Mouse (Mus musculus) heart, adult 9 months (tissue): Measurements from ENCODE around the gene Mtrex.
A peak's percentile ranks its signal among the peaks of the same experiment; 100 is the strongest.

ENCODE experiments used
- DNase-seq, 2 experiments: peaks; one replicate each; pipeline ENCODE4 v3.0.0; 2022; ENCODE audit warnings: low spot score in 2 of 2

Mtrex gene

DNA sequence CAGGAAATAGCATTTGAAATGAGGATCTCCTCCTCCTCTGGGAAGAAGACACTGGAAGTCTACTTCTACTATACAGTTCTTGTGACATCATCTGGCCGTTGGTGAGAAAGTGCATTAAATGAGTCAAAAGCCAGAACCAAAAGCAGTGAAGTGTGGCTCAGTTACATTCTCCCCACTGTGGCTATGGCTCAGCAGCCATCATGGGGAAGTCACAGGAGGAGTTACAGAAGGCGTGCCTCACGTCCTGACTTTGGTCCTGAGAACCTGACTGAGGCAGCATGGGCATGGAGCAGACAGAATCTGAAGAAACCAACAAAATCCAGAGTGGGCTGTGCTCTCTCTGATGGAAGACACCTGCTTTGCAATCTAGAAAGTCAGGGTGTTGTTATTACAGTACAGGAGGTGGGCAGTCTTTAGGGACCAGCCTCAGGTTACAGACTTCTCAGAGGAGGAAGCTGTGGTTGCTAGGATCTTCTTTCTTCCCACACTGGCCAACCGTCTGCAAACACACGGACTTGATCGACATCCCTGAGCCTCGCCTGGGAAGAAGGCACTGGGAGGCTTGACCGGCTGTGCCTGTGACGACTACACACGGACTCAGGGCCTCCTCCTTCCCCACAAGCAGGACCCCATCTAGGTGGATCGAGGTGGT, 57.0 kb downstream of the Mtrex start:
- no peak for DNase-seq

DNA sequence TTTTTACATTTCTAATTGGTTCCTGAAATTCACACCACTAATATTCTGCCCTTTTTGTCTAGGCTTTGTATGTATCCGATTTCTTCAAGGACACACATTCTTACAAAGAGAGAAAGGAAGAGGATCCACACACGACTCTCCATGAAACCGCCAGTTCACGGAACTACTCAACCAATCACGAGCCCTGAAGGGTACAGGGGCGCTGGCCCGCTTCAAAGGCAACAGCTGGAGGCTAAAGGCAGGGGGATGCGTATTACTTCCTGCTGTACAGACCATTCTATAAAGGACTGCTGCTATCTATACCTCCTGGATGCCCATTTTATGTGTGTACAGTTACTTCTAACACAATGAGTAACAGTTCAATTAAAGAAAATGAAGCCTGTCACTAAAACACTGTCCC, 59.8 kb downstream of the Mtrex start:
- no peak for DNase-seq

DNA sequence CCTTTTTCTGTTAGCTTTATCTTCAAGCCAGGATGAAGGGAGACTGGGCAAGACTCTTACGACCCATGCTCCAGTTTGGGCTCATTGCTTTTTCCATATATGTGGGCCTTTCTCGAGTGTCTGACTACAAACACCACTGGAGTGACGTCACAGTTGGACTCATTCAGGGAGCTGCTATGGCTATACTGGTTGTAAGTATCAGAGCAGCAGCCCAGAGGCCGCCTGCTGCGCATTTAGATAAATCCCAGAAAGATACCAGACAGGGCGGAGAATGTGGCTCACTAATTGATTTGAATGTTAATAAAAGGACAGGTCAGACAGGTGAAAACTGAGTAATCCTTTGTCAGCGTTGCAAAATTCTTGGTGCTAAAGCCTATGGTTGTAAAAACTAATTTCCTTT, 60.4 kb downstream of the Mtrex start:
- DNase-seq: no peak

DNA sequence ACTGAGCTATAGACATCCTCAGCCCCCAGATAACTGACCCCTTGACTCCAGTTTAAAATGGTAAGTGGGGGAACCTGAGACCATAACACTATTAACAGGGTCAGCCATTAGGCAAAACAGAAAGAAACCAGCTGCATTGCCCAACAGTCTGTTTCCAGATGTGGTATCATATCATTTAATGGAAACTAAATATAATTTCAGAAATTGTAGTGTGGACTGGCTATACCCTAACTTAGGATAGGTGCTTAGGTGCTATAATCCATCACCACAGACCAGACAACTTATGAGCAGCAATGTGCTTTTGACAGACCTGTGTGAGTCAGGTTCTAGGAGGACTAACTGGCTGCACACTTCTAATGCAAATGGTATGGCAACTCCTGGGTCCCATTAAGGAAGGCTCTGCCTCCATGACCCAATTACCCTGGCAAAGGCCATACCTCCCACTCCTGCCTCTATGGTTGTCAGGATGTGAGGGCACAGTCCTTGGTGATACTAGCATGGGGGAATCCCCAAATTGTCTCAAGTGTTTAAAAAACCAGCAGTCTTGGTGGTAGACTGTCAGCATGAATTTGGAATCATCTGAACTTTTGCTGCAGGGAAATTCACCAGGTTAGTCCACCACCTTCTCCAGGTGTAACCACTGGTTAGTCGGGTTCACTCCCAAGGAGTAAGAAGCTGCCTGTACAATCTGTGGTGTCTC, 64.1 kb downstream of the Mtrex start:
- DNase-seq: no peak

DNA sequence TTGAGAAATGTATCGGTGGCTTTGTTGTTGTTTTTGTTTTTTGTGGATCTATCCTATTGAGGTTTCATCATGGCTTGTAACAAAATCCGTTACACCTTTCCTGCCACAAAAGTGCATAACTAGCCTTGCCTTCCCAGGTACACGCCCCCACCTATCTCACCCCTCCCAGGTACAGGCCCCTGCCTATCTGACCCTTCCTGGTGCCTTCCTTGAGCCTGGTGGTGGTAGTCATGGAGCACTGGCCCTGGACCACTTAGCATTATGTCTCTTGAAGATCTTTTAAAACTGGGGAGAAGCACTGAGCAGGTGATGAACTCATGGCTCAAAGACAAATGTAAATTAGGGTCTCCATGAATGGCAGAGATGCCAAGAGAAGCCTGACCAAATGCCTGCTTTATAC, 64.9 kb downstream of the Mtrex start:
- no peak for DNase-seq

DNA sequence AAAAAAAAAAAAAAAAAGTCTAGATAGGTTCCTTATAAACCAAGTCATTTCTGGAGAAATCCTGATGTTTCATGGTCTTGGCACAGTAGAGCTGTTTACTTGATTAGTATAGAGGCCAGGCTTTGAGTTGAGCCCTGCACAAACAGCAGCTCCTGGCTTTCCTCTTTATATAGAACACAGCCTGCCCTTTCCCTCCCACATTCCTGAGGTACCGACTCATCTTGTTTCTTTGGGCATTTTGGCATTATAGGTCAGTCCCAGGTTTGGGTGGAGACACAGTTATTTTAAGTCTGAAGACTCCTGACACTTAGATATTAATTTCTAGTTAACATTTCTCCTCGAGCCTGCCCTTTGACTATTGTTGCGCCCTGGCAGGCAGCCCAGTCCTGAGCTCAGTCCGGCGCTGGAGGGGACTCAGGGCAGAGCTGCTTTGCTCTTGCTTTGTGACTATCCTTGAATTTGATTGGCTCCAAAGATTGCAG, 65.3 kb downstream of the Mtrex start:
- DNase-seq: peak; percentile 16 to 34

DNA sequence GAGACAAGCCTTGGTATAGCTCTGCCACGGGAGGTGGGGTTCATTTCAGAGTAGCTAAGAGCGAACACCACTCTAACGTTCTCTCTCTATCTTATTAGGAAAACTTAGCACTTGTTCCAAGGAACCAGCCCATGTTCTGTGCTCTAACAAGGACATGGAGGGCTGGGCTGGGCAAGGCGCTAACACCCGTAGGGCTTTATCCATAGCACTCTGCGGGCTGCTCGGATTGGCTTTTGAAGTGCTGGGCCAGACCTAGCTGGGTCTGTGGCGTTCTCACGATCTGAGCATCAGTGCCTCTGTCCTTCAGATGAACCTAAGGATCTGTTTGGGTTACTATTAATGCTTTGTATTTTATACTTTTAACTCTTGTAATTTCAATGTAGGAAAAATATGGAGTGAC, 66.3 kb downstream of the Mtrex start:
- DNase-seq: no peak

DNA sequence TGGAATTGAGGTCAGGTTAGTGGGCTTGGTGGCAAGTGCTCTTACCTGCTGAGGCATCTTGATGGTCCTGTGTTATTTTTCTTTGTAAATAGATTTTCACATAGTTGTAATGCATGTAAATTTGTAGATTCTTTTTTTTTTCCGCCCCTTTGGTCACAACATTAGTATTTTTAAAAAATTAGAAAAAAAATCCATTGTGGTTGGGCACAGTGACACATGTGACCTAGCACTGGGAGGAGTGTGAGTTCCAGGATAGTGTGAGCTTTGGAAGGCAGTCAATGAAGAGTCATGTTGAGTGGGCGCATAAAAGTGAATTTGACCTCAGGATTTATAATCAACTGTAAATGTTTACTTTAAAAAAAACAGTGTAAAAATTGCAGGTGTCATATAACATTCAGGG, 66.8 kb downstream of the Mtrex start:
- DNase-seq: no peak

DNA sequence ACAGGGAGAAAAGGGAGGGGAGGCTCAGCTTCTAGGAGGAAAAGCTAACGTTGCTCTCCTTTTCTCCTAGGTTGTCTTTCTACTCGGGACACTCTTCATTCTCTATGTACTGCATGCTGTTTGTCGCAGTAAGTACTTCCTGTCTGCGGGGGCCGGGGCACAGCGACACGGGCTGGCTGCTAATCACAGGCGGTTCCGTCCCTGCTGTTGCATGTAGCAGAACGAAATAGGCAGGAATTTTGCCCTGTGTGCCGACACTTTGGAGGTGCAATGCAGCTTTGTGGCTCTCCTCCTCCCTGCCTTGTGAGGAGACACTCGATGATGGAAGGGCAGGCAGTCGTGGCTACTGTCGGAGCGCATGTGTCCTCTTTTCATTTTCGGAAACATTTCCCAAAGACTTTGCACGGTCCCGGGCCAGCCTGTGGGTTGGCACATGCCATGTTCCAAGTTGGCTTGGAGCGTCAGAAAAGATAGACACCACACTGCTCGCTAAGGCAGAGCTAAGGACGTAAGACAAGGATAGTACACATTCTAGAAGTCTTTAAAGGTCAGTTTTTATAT, 67.5 kb downstream of the Mtrex start:
- no peak for DNase-seq

DNA sequence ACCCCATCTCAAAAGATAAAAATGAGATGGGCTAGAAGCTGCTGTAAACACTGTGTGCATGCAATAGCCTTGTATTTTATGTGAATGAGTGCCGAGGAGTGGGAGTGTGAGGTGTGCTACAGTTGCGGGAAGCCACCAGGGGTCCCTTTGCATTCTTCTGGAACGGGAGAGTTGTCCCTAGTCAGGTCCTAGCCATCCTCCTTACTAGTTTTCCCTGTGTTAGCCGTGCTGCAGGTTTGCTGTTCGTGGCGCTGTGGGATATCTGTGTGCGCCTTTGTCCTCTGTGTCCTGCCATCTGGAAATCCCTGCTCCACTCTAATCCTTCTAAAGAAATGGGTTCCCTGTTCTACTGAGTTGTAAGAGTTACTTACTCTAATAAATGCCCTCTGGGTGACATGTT, 69.3 kb downstream of the Mtrex start:
- no peak for DNase-seq

DNA sequence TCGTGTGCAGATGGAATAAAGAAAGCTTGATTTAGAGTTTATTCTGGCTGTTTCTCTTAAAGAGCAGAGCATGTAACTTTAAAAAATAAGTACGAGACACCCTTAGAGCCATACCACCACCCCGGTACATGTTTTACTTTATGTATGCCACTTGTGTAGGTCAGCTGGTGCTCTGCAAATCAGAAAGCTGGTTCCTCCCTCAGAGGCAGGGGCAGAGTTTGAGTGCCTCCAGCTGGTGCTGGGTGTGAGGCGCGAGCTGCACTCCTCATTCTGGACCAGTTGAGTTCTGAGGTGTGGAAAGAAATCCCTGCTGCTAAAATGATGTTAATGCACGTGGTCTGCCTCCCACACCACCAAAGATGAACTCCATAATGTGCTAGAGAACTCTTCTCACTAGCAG, 72.8 kb downstream of the Mtrex start:
- DNase-seq: no peak

DNA sequence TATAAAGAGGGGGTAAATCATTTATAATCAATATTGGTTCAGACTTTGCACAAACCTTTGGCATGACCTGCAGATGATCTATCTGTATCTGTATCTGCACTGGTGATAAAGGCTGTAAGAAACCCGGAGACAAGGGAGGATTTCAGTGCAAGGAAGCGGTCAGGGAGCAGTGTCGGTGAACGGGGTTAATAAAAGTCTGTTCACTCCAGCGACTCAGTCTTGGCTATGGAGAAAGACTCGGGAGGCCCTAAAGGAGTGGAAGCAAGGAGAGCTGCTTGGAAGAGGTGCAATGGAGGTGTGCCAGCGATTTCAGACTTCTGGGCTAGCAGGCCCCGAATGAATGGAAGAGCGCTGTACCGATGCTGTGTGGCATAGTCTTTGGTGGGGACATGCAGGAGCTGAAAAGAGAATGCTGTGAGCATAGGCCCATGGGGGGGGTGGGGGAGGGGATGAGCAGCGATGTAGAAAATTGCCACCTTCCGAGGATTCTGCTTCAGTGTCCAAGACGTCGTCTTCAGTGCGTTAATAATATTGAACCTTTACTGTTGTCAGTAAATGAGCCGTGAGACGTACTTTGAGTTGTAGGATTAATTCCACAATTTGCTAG, 73.4 kb downstream of the Mtrex start:
- DNase-seq: no peak

DNA sequence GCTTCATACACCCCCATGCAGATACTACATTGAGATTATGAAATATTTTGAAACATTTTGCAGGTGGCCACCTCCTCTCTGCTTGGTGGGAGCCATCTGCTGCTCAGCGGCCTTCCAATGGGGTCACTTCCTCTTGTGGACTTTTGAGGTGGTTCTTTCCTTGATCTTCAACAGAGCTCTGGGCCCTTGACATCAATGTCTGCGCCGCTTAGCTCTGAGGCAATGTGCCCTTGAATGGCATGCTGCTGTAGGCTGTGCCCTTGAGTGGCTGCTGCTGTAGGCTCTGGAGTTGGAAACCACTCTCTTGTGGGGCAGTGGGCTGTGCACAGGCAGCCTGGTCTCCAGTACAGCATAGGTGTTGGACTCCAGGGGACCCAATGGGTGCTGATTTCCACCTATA, 81.3 kb downstream of the Mtrex start:
- no peak for DNase-seq

DNA sequence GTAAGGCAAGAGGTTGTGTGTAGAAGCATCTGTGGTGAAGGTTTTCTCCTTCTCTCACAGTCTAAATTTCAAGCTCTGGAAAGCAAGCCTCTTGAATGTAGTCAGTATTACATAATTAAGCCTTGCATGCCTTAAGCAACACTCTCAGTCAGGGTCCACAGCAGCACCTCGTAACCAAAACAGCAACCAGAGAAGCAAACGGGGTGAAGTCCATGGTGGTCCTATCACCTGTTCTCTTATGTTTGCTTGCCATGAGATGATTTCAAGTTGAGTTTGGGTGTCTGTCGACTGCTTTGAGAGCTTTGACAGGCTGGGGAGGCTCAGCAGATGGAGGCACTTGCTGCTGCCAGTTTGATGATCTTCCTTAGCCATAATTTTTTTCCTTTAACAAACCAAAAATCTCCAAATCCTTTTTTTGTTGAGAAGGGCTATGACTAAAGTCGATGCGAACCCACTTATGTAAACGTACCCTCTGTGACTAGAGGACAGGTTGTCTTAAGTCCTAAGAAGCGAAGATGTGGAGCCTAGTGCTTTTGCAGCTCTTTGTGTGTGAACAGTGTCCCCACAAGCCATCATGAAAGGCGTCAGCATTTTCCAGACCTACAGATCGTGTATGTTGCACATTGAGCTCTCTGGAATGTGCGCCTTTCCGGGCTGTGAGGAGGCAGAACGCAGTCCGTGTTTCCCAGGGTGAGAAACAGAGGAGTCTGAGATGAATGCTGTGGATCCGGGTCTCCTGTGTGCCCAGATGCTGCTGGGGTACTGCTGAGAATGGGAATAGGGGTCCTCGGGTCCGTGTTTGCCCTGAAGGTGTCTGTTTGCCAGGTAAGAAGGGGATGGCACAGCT, 86.7 kb downstream of the Mtrex start:
- no peak for DNase-seq

DNA sequence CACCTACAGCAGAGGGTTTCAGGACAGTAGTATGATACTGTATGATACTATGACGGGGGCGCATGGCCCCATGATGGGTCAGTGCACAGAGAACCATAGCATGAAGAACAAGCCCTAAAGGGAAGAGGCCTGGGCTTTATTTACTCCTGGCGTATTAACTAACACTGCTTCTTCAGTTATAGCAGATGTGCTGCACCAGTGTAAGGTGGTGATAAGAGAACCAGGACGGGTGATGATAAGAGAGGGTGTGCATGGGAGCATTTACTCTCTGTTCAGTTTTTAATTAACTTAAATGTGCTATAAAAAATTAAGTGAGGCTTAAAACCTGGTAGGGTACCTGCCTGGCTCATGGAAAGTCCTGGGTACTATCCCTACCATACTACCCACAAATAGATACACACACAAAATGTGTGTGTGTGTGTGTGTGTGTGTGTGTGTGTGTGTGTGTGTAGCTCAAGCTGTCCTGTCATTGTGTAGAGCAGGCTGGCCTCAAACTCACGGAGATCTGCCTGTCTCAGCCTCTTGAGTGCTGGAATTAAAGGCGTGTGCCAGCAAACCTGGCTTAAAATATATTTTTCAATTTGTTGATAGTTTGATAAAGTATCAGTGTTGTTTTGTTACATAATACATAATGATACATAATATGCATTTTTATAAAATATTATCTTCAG, 88.5 kb downstream of the Mtrex start:
- DNase-seq: no peak

DNA sequence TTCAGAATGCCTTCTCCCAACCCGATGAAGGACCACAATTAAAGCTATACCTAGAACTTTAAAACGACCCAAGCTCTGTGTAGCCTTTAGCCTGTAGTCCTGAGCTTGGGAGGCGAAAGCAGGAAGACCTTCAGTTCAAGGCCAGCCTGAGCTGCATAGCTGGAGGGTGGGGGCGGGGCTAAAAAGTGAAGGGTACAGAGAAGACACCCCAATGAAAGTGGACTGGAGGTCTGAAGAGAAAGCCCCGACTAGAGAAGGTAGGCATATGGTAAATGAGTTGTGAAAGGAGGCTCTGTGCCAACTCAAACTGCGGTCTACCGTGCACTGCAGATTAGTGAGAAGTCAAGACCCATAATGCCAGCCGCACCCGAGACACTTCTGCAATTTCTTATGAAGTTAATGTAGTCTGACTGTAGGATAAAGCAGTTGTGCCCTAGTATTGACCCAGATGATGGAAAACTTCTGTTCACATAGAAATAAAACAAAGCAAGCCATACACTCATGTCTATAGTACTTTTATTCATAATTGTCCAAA, 89.5 kb downstream of the Mtrex start:
- no peak for DNase-seq

DNA sequence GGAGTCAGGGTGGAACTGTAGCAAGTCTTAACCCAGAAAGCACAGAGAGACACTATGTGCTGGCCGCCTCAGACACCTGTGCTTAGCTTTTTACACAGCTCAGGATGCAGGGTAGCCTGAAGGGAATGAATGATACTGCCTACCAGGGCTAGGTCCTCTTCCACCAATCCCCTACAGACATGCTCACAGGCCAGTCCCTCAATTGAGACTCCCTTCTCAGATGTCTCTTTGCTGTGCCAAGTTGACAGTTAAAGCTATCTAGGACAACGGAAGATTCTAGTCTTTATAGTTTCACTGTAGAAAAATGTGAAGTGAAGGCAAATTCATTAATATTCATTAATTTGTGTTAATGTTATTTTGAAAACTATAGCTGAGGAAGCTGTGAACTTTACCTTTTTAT, 90.2 kb downstream of the Mtrex start:
- no peak for DNase-seq

DNA sequence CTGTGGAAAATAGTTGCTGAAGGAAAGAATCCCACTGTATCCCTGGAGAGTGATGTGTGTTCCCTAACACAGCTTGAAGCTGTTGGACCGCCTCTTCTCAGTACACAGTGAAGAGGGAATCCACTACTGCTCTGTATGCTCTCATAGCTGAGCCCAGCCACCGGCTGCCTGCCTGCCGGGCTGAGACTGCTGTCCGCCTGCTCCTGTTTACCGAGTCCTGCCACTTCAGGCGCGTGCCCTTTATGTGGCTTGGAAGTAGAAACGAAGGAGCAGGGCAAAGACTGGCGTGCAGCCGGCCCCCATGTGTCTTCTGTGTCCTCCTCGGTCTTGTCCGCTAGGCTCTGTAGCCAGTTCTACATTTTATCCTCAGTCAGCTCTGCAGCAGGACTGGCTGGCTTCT, 92.1 kb downstream of the Mtrex start:
- no peak for DNase-seq

DNA sequence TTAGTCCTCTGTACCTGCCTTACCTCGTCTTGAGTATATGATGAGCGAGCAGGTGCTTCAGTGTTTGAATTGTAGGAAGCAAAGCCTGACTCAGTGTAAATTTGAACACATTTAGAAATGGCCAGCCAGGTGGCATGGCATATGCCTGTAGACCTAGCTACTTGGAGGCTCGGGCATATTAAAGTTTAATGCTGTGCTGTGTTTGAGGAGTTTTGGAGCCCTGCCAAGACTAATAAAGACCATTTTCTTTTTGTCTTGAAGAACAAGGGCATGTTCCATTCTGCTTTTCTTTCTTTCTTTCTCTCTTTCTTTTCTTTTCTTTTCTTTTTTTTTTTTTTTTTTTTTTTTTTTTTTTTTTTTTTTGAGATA, 93.3 kb downstream of the Mtrex start:
- DNase-seq: no peak

DNA sequence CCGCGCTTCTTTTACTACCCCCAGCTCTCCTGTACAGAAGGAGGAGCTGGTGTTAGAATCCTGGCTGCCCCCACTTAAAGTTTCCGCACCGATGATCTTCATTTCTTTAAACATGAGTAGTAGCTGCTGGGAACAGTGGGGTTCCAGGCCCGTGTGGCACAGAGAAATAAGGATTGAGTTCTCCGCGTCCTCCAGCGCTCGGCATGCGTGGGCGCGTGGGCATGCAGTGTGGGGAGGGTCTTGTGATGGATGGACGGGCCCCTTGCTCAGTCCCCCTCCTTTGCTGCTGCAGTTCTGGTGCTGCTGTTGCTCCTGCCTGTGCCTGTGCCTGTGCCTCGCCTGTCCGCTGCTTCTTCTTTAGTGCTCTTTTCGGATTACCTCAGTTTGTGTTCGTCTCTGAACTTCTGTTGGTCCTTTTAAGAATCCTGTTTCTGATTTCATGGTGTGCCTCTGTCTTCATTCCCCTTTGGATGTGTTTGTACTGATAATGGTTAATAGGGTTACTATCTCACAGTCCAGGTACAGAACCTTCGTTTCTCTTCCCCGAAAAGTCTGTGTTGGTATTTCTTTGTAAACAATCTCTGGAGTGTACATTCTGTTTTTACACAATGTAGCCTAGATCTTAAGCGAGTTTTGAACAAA, 93.8 kb downstream of the Mtrex start:
- no peak for DNase-seq

DNA sequence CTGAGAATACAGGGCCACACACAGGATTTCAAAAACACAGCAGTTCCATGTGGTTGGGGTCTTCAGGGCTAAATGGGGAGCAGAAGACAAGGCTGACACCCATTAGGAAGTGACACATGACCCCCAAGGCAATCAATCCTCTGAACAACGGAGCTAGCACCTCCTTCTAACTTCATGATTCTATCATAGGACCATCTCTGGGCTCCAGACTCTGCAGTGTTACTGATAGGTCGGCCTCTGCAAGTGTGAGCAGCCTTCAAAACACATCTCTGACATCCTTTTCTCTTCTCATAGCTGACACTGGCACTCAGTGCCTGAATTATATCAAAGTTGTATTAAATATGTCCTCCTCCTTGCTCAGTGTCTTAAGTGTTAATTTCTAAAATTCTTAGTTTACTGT, 94.6 kb downstream of the Mtrex start:
- DNase-seq: no peak
